Mouse (Mus musculus): ENCODE results near the gene Klf16.
"Not testable (repeated sequence)": the region's sequence is repeated elsewhere in the genome, so short reads cannot be mapped to it uniquely, and the experiment has no call there.

Gene Klf16

GRCm38 (mm10) chr10:80606737-80607350, 29.7 kb upstream of the Klf16 start:
- no peak for ATAC-seq (ENCODE audit: insufficient number of reproducible peaks, low FRiP score, low TSS enrichment)

- ATAC-seq (ENCODE audit: insufficient number of reproducible peaks, low FRiP score, low TSS enrichment), result no peak
These were observed 29.2 kb upstream of the Klf16 start for GRCm38 (mm10) chr10:80606306-80606705.

GRCm38 (mm10) chr10:80605721-80606120, 28.6 kb upstream of the Klf16 start, which contains the start of gene Gm49322:
Gene Gm49322 (plus strand): TSS chr10:80606021.
- not testable (repeated sequence) for ATAC-seq (ENCODE audit: insufficient number of reproducible peaks, low FRiP score, low TSS enrichment)

GRCm38 (mm10) chr10:80604988-80605387, 27.9 kb upstream of the Klf16 start:
- no peak for ATAC-seq (ENCODE audit: insufficient number of reproducible peaks, low FRiP score, low TSS enrichment)

GRCm38 (mm10) chr10:80604001-80604509, 26.9 kb upstream of the Klf16 start:
- no peak for ATAC-seq (ENCODE audit: insufficient number of reproducible peaks, low FRiP score, low TSS enrichment)

GRCm38 (mm10) chr10:80603364-80603763, 26.2 kb upstream of the Klf16 start:
- no peak for ATAC-seq (ENCODE audit: insufficient number of reproducible peaks, low FRiP score, low TSS enrichment)

- ATAC-seq (ENCODE audit: insufficient number of reproducible peaks, low FRiP score, low TSS enrichment), result peak; percentile 87
These were observed 25.7 kb upstream of the Klf16 start, which contains the start of the genes Scamp4 and Adat3 for GRCm38 (mm10) chr10:80602698-80603325. Gene Scamp4 (plus strand): TSS chr10:80602872. Gene Adat3 (plus strand): TSS chr10:80602880.

- ATAC-seq (ENCODE audit: insufficient number of reproducible peaks, low FRiP score, low TSS enrichment), result no peak
These were observed 19.2 kb upstream of the Klf16 start for GRCm38 (mm10) chr10:80596318-80596717.

GRCm38 (mm10) chr10:80589879-80590854, 13.0 kb upstream of the Klf16 start, which contains the start of gene Abhd17a:
Gene Abhd17a (minus strand): TSS chr10:80590341.
- ATAC-seq (ENCODE audit: insufficient number of reproducible peaks, low FRiP score, low TSS enrichment), result peak; percentile 93

GRCm38 (mm10) chr10:80589127-80589878, 12.2 kb upstream of the Klf16 start:
- no peak for ATAC-seq (ENCODE audit: insufficient number of reproducible peaks, low FRiP score, low TSS enrichment)

GRCm38 (mm10) chr10:80587305-80587657, 10.2 kb upstream of the Klf16 start:
- ATAC-seq (ENCODE audit: insufficient number of reproducible peaks, low FRiP score, low TSS enrichment), result no peak

GRCm38 (mm10) chr10:80586407-80587304, 9.5 kb upstream of the Klf16 start:
- ATAC-seq (ENCODE audit: insufficient number of reproducible peaks, low FRiP score, low TSS enrichment), result no peak

GRCm38 (mm10) chr10:80585581-80585980, 8.5 kb upstream of the Klf16 start:
- ATAC-seq (ENCODE audit: insufficient number of reproducible peaks, low FRiP score, low TSS enrichment), result no peak

- no peak for ATAC-seq (ENCODE audit: insufficient number of reproducible peaks, low FRiP score, low TSS enrichment)
These were observed 7.8 kb upstream of the Klf16 start for GRCm38 (mm10) chr10:80584642-80585552.

- no peak for ATAC-seq (ENCODE audit: insufficient number of reproducible peaks, low FRiP score, low TSS enrichment)
These were observed 6.9 kb upstream of the Klf16 start for GRCm38 (mm10) chr10:80584045-80584488.

GRCm38 (mm10) chr10:80583047-80583446, 5.9 kb upstream of the Klf16 start:
- ATAC-seq (ENCODE audit: insufficient number of reproducible peaks, low FRiP score, low TSS enrichment), result no peak

GRCm38 (mm10) chr10:80578911-80579310, 1.8 kb upstream of the Klf16 start:
- ATAC-seq (ENCODE audit: insufficient number of reproducible peaks, low FRiP score, low TSS enrichment), result no peak
